Mouse (Mus musculus) thymus, postnatal 14 days (tissue): Measurements from ENCODE around the gene Atxn2l.

ENCODE experiments used
- DNase-seq: peaks from one replicate; pipeline ENCODE4 v3.0.0; 2021

The Atxn2l gene

DNA sequence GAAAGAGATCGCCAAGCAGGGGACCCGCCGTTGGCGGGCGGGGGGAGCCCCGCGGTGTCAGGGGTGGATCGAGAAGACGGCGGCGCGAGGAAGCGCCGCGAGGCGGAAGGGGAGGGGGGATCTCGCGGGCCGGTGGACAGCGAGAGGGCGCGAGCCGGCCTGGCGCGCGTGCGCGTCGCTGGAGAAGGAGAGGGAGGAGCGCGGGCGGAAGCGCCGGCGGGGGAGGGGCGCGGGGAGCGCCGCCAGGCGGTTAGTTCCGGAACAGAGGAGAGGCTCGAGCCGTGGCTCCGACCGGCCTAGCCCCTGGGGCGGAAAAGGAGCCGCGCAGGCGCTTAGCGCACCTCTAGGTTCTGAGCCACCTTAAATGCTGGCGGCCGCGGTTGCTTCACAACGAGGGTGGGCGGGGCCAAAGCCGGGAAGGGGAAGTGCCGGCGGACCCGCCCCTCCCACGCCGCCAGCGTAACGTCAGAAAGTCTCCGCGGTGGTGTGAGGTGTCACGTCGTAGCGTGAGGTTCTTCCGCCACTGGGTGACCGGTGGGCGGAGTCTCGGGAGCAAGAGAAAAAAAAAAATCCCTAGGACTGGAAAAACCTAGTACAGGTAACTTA, at the start of gene Atxn2l:
Gene Atxn2l (minus strand): TSS at position 165 of the 606 bp plus-strand sequence.
- peak; percentile 99 for DNase-seq

DNA sequence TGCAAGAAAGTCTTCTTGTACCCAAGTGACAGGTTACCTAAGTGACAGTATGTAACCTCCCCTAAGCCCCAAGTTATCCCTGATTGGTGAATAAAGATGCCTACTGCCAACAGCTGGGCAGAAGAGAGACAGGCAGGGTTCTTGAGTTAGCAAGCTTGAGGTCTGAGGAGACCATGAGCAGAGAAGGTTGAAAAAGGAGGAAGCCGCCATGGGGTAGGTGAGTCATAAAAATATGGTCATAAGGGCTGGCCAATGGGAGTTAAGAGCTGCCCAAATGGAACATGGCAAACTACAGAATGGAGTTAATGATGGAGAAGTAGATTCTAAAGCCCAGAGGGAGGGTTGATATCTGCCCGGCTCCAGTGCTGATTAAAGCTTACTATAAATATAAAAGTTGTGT, 42.4 kb upstream of the Atxn2l start:
- no peak for DNase-seq

DNA sequence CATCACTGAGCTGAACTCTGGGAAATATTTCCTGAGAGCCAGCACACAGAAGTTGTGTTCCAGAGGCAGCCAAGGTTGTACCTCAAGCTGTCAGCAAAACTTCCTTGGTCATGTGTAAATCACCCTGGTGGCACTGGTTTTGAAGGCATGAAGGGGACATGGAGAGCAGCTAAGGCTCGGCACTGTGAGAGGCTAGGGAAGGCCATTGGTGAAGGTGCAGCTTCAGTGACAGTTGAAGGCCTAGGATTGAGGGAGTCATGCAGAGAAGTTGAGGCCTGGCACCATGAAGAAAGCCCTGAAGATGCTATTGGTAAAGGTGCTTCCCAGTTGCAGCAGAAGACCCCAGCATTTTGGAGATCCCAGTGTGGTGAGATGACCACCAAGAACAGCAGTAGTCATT, 38.4 kb upstream of the Atxn2l start:
- no peak for DNase-seq

DNA sequence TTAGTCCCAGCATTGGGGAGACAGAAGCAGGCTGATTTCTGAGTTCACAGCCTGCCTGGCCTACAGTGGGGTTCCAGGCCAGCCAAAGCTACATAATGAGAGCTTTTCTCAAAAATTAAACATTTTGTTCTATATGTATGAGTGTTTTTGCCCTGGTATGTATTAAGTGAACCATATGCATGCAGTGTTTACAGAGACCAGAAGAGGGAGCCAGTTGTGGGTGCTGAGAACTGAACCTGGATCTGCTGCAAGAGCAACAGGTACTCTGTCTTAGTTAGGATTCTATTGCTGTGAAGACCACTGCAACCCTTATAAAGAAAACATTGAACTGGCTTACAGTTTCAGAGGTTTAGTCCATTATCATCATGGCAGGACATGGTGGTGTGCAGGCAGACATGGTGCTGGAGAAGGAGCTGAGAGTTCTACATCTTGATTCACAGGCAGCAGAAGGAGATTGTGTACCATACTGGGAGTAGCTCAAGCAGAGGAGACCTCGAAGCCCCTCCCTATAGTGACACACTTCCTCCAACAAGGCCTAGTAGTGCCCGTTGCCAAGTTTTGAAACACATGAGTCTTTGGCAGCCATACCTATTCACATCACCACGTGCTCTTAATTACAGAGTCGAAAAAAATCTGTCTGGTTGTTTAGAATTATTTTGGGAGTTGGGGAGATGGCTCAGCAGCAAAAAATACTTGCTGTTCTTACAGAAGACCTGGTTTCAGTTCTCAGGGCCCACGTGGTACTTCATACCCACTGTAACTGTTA, 34.8 kb upstream of the Atxn2l start:
- DNase-seq: peak; percentile 32

DNA sequence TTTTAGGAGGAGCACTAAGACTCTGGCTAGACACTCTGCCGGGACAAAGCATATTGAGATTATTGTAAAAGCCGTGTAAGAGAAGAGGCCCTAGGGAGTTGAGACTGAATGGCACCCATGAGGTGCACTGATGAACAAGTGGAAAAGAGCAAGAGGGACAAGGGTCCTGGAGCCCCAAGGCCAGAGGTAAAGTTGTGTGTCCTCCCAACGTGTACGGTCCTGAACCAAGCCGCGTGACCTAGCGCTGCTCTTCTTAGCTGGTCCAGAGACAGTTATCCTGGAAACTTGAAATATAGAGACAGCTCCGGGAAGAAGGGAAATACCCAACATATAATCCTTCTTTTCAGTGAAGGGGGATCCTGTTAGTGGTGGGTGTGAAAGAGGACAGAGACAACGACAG, 33.2 kb upstream of the Atxn2l start:
- no peak for DNase-seq

DNA sequence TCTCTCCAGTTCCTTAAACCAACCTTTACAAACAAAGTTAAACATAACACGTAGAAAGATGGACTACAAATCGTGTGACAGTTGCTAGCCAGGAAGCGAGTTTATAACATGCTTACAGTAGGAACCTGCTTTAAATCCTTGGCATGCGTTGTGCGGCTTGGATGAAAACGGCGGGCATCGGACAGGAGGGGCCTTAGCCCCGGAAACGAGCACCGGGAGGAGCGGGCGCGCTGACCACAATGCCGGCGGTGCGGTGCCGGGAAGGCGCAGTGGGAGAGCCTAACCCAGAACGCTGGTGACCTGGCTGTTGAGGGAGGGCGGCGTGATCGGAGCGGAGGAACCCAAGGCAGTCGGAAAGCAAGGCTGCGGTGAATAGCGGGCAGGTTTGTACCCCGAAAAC, 32.5 kb upstream of the Atxn2l start:
- no peak for DNase-seq

DNA sequence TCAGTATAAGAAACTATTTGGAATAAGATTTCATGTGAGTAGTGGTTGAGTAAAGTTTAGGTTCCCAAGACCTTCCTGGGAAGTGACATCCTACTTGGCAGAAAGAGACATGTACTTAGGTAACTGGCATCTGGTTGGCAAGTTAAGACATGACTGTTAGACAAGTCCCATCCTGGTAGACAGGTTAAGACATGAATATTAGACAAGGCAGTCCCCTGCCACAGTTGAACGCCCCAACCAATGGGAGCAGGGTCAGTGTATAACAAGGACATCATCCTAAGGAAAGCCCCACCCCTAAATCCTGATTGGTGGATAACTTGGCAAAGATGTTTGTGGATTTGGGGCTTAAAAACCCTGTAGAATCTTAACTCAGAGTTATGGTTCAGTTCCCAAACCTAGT, 30.2 kb upstream of the Atxn2l start:
- DNase-seq: no peak

DNA sequence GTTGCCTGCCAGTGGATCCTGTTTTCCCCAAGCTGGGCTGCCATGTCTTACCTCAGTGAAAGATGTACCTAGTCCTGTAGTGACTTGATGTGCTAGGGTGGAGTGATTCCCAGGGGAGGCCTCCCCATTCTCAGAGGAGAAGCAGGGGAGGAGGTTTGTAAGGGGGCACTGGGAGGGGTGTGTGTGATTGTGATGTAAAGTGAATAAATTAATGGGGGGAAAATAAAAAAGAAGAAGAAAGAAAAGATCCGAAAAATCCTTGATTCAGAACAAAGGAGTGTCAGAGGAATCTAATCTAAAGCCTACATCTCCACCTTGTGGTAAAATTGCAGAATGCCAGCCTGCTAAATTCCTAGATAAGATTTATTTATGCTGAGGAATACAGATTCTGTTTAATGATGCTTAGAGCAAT, 24.9 kb upstream of the Atxn2l start:
- peak; percentile 33 for DNase-seq

DNA sequence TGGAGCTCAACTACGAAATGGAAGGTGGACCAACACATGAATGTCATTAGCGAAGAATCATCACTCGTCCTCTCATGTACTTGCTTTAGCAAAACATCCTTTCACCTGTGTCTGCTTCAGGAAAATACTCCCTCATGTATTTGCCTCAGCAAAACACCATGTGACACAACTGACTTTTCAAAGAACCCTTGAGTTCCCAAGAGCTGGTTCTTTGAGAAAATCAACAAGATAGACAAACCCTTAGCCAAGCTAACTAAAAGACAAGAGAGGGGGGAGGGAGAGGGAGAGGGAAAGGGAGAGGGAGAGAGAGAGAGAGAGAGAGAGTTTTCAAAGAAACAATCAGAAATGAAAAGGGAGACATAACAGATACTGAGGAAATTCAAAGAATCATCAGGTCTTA, 20.1 kb upstream of the Atxn2l start:
- DNase-seq: no peak

DNA sequence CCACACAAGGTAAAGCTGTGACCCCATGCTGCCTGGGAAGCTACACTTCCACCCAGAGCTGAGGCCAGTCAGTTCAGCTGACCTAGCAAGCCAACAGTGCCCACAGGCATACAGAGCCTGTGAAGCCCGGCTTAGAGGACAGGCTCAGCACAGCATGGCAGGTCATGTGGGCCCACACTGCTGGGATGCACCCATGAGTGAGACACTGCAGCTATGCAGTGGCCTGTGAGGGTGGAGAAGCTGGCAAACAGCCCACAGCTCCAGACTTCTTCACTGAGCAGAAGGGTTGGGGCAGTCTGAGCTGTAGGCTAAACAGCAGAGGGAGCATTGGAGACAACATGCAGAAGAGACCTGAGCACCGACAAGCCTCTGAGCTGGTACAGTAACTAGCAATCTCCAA, 16.3 kb upstream of the Atxn2l start:
- no peak for DNase-seq

DNA sequence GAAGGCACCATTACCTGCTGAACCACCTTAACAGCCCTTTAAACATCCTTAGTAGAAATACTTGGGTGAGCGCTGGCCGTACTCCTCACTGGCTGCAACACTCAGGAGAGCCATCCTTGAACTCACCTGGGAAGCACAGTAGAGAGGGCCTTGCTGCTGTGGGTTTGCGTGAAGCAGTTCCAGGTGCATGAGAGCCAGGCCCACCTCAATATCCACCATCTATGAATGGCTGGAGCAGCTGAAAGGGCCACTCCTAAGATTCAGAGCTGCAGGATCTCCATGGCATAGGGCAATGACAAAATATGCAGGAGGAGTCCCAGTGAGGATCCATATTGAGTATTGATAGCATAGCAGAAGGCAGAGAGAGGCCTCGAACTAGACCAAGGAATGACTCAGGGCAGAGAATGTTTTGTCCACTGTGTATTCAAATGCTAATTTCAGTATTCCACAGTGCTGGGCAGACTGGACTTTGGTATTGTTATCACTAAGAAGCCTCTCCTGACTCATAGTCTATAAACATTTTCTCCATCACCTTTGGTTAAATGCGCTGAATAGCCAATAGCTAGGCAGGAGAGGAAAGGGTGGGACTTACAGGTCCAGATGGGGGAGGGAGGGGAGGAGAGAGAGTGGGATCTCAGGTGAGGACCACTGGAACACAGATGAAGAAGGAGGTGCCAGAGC, 15.2 kb upstream of the Atxn2l start:
- DNase-seq: no peak

DNA sequence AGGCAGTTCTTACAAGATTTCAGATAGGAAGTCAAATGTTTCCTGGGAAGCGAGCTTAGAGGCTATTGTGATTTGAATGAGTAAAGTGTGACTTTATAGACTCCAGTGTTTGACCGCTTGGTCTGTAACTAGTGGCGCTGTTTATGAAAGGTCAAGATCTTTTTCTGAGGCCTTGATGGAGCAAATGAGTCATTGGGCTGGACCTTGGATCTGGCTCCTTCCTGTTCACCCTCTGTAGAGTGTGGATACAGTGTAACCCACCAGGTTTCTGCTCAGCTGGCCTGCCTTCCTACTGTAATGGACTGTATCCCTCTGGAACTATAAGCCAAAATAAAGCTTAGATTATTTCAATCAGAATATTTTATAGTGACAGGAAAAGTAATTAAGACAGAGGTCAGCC, 8.1 kb upstream of the Atxn2l start:
- no peak for DNase-seq

DNA sequence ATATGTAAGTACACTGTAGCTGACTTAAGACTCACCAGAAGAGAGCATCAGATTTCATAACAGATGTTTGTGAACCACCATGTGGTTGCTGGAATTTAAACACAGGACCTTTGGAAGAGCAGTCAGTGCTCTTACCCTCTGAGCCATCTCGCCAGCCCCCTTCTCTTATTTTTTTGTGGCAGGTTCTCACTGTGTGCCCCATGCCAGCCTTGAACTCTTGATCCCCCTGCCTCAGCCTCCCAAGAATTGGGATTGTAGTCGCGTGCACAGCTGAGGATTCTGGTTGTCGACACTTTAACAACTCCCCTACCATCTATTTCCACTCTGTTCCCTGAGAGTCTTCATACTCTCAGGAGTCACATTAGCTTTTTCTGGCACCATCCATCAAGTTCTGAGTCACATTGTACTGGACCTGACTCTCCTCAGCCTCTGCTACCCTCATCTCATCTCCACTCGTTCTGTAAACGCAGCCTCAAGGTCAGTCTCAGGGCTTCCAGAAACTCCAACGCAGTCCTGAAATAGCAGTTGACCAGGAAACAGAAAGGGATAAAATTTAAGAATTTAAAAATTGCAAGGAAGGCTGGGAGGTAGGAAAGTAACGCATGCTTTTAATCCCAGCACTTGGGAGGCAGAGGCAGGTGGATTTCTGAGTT, 4.0 kb upstream of the Atxn2l start:
- DNase-seq: no peak

DNA sequence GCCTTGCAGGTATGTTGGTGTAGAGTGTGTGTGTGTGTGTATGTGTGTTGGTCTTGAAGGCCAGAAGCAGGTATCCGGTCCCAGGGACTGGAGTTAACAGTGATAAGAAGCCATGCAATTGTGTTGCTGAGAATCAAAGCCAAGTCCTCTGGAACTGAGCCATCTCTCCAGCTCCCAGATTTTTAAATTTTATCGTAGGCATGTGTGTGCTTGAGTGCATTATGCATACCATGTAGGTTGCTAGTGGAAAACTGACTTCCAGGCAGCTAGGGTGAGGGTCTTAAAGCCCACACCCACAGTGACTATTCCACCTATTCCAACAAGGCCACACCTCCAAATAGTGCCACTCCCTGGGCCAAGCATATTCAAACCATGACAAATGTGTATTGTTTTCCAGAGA, 1.7 kb upstream of the Atxn2l start:
- DNase-seq: no peak

DNA sequence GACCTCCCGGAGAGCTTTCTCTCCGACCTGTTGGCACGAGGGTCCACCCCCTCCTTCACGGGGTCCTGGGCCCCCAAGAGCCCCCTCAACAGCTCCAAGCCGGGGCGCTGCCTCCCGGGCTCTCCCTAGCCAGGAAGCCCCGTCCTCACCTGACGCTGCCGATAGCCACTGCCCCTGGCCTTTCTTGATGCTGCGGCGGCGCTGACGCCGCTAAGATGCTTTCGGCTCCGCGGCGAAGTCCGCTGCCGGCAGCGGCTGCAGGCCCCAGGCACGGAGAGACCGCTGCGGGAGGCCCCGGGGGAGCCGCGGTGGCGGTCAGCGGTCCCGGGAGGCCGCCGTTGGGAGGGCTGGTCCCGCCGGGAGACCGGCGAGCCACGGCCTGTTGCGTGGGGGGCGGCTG, 486 bp downstream of the Atxn2l start:
- DNase-seq: no peak

DNA sequence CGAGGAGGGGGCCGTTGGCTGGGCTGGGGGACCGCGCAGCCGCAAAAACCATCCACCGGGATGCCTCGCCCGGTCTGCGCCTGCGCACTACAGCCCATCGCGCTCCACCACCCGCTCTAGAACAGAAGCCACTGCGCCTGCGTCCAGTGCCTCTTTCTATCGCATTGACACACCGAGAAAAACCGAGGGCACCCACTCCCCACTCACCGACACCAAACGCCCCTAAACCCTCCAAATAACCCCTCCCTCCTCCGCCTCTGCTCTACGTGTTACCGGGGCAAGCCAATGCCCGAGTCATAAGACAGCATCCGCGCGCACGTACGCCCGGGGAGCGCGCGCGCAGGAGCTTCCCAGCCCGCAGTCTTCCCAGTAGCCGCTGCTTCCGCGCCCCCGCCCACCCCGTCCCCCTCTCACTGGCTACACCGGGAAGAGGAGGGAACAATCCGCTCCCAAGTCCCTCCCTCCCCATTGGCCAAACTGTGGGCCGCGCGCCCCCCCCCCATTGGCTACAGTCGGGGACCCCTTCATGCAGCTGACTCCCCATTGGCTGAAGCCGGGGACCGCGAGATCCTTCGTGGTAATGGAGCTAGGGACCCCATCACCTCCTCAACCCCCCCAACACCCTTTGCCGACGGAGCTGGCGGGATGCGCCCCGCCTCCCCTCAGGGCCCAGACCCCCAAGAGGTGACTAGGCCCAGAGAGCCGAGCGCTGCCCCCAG, 1.1 kb downstream of the Atxn2l start:
- DNase-seq: peak; percentile 93

DNA sequence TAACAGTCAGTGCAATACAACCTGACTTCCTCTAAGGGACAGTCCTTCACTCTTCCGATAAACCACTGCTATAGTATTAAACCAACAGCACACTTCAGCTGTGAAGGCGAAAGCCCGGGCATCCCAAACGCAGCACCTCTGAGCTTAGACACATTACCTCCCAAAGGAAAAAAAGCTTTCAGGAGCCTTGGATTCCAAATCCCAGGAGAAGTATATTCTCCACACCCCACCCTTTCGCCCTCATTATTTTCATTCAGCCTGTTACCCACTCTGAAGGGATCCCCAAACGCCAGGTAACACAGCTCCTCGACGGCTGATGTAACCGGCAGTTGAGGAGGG, 1.6 kb downstream of the Atxn2l start:
- no peak for DNase-seq

DNA sequence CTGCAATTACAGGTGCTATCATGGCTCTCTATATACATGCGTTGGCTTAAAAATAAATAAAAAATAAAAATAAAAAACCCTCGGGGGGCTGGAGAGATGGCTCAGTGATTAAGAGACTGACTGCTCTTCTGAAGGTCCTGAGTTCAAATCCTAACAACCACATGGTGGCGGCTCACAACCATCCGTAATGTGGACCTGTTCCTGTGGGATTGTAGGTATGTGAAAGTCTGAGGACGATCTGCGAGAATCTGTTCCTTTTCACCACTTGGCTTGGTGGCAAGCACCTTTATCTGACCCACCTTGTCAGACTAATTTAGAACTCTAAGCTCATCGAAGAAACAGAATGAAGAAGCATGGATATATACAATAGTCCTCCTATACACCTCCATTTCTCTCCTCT, 3.8 kb downstream of the Atxn2l start:
- no peak for DNase-seq

DNA sequence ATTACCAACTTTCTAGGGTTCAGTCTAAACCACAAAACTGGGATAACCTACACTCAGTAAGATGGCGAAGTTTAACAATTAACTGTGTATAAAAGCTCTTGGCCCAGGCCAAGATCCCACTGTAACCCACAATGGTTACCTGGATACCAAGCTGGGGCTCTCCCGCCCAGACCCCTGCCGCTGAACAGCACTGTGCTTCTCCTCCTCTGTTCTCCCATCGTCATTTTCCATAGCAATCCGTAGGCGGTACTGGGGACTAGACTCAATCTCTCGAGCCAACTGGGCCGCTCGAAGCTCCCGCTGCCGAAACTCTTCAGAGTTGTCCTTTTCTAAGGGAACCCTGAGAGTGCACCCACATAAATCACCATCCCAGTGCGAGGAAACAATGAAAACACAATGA, 5.3 kb downstream of the Atxn2l start:
- no peak for DNase-seq

DNA sequence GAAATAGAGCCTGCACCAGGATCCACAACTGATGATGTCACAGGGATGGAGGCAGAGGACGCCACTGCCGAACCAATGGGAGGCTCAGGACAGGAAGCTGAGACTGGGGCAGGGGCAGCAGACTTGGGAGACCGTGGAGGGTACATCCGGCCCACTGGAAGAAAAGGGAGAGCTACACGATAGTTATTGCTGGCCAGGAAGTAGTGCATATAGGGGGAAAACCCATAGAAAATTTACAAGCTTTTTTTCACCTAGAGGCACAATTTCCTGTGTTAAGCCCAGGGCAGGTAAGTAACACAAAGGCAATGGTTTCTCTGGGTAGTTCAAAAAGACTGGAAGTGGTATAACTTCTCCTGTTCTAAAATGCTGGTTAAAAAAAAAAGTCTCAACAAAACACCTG, 6.8 kb downstream of the Atxn2l start:
- no peak for DNase-seq

DNA sequence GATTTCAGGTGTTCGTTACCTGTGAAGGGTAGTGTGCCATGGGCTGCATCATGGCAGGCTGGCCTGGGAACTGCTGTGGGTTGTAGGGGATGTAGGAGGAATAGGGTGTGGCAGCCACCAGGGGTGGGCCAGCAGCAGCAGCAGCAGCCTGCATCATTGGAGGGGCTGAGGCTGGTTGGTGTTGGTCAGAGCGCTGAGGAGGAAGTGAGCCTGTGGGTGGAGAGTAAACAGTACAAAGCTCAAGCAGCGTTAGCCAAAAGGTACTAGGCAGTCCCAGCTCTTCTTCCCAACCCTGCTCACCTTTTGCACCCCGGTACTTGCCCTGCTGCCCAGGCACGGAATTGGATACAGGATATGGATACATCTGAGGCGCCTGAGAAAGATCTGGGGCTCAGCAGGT, 9.1 kb downstream of the Atxn2l start:
- DNase-seq: no peak

DNA sequence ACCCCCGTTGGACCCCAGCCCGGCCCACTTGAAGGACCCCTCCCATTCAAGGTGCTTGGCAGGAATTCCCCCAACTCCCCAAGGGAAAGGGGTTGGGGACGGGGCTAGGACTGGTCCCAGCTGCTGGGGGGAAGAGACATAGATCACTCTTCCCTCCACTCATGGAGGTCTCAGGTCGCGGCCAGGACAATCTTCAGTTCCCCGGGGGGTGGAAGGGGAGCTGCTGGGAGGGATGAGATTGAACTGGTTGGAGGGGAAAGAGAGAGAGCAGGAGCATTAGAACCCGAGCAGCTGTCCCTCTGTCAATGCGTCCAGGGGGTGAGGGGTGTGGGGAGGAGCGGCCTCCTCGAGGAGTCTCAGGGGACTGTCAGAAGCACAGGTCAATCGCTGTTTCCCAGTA, 11.3 kb downstream of the Atxn2l start:
- DNase-seq: no peak

DNA sequence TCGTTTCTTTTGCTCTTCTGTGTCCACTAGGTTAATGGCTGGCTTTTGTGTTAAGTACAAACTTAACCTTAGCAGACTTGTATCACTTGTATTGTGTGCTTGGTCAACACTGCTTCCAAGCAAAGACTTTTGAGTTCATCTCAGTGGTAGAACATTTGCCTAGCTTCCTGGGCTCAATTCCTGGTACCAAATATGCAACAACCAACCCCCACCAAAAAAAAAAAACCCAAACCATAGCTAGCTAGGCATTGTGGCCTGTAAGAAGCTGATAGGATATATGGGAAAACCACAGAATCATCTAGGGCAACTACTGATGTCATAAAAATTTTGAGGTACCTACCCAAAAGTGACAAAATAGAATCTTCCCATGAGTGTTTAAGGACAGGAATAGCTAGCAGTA, 12.2 kb downstream of the Atxn2l start:
- DNase-seq: no peak
